Mouse (Mus musculus): ENCODE data around the gene Mta3.

DNA sequence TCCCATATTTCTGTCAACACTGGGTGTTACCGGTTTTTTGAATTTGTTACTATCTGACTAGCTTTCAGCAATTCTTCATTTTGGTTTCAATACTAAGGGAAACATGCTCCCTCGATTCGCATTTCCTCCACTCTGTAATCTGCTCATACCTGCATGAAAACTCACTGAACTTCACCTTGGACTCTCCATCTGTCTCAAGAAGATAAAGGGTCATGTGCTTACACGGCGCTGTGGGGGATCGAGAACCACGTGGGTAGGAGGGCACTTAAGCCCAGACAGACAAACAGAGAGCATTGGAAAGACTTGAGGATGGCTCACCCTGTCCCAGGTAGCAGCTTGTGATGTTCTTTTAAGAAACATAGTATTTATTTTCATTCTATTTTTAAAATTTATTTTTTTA lies 152.4 kb downstream of the Mta3 start:
- TF ChIP-seq ZC3H11A (IDR thresholded peaks at IDR 0.05; ENCODE audit: borderline replicate concordance, low read depth, low read length) (no peak), MAFK (IDR thresholded peaks at IDR 0.05; ENCODE audit: insufficient read depth, low read depth, low read length) (no peak), HCFC1 (IDR thresholded peaks at IDR 0.05; ENCODE audit: borderline replicate concordance, insufficient read depth, low read length) (no peak)
